Mouse (Mus musculus): Measurements from ENCODE around the gene Zfp266. TPM values are rescaled to one million over a fixed set of nuclear protein-coding genes. Genes with fewer than 3 reads are reported as not detected.

Zfp266 gene
- polyA plus RNA-seq (2012; rRNA removed; ENCODE audit: low replicate concordance): 0.19 and 0.79 TPM in 2 replicates

DNA sequence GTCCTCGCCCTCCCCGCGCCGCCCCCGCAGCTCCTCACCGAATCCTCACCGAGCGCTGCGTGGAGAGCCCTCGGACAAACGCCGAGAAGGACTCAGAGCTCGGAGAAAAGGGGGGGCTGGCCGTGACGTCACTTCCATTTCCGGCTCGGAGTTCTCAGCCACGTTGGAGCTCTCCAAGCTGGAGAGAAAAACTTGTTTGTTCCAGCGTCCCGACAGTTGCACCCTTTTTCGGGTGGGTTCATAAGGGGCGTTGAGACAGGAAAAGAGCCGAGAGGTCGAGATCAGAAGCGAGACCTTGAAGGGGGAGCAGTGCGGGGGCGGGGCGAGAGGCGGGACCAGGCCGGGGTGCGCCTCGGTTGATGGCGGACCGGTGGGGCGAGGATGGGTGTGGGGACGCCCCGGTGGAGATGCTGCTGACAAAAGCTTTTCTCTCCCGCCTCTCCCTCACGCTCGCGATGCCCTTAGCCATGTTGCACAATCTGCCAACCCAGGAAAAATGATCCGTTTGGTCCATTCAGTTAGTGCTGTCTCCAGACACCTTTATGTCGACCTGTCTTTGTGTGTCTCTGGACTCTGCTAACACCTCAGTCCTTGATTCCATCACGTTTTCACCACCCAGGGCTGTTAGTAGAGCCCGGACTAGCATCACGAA, at the start of gene Zfp266:
Zfp266 (minus strand) TSS at position 112 of the 652 bp plus-strand sequence.

DNA sequence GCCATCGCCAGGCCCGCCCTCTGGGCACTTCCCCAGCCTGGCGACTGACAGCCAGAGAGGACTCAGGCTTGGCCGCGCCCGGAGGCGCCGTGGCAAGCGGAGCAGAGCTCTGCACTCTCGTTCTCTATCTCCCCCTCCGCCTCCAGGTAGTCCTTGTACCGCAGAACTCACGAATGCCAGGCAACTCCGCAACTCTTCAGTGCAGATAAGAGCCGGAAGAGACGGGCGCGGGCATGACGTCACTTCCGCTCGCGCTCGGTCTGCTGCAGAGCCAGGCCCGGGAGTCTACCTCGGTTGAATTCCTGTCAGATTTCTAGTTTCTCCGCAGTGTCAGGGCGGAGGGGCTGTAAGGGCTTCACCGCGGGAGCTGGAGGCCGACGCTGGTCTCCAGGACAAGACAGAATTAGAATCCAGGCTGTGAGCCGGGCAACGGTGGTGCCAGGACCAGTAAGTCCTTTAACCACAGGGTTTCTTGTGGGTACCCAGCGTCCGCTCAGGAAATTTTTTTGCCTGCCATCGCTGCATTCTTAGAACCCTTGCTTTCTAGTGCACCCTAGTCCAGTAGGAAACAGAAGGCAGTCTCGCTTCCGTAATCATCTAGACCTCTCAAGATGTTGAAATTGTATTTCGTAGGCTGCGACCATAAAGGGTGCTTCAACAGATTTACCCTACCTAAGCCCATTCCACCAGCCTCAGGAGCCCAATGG, 28.5 kb downstream of the Zfp266 start, which contains the start of gene Zfp426:
Zfp426 (minus strand) TSS at position 220 of the 707 bp plus-strand sequence.

DNA sequence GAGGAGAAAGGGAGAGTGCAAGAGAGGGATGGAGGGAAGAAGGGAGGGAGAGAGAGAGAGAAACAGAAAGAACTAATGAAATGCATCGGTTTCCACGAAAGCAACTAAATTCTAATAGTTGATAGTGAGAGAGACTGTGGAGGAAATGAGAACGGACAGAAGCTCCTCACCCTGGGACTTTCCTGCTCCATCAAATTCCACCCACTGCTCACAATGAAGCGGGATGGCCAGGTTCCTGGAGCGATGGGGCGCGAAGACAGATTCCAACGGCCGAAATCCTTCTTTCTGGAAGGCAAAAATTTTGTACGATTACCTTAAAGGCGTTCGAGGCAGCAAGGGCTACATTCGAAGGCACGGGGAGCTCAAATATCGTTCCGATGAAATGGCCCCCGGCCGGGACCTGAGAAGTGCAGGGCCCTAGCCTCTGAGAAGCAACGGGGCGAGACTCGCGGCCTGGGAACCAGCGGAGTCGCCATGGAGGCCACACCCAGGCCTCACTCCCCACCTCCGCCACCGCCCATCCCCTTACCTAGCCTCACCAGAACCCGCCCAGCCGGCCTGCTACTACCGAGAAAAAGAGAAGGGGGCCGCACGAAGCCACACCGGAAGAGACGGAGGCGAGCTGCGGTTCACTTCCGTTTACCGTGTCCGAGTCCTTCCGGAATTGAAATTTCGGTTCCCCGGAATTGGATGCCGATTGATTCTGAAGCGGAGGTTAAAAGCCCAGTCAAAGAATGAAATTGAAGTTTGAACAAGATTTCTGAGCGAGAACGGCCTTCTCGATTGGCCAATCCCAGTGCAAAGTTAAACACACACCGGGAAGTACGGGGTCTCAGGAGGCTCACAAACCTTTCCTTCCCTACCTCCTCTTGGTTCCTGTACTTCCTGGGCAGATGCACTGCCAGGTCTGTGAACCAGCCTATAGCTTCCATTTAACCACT, 61.6 kb downstream of the Zfp266 start, which contains the start of gene Zfp26:
Zfp26 (minus strand) TSS at position 786 of the 941 bp plus-strand sequence.

Other genes starting within 250 kb of the Zfp266 start
- gene Olfr39, start 239.1 kb downstream of the Zfp266 start, polyA plus RNA-seq (2012; rRNA removed; ENCODE audit: low replicate concordance): not detected in 2 replicates
- not detected in 2 replicates for gene Olfr873, start 222.9 kb downstream of the Zfp266 start, polyA plus RNA-seq (2012; rRNA removed; ENCODE audit: low replicate concordance)
- gene Olfr18, start 185.3 kb downstream of the Zfp266 start, polyA plus RNA-seq (2012; rRNA removed; ENCODE audit: low replicate concordance): not detected in 2 replicates
- 0.41 and 0.68 TPM in 2 replicates for gene Zfp560, start 136.2 kb downstream of the Zfp266 start, polyA plus RNA-seq (2012; rRNA removed; ENCODE audit: low replicate concordance)
- 0.11 and 0.27 TPM in 2 replicates for gene Zfp26, start 61.3 kb downstream of the Zfp266 start, polyA plus RNA-seq (2012; rRNA removed; ENCODE audit: low replicate concordance)
- 0.44 and 1.2 TPM in 2 replicates for gene Zfp426, start 28.7 kb downstream of the Zfp266 start, polyA plus RNA-seq (2012; rRNA removed; ENCODE audit: low replicate concordance)
- gene Zfp846, start 59.9 kb upstream of the Zfp266 start, polyA plus RNA-seq (2012; rRNA removed; ENCODE audit: low replicate concordance): 0.37 and 1.0 TPM in 2 replicates
- gene Ubl5, start 121.5 kb upstream of the Zfp266 start, polyA plus RNA-seq (2012; rRNA removed; ENCODE audit: low replicate concordance): 133 and 188 TPM in 2 replicates
- gene Fbxl12, start 123.3 kb upstream of the Zfp266 start, polyA plus RNA-seq (2012; rRNA removed; ENCODE audit: low replicate concordance): 36.8 and 39.1 TPM in 2 replicates
- 8.2 and 14.4 TPM in 2 replicates for gene Pin1, start 130.7 kb upstream of the Zfp266 start, polyA plus RNA-seq (2012; rRNA removed; ENCODE audit: low replicate concordance)
- 2.0 and 2.1 TPM in 2 replicates for gene Olfm2, start 224.9 kb upstream of the Zfp266 start, polyA plus RNA-seq (2012; rRNA removed; ENCODE audit: low replicate concordance)

Measured in duodenum, adult 2 months (tissue).